Mouse (Mus musculus): ENCODE results near the gene Mob3b.

Gene Mob3b

DNA sequence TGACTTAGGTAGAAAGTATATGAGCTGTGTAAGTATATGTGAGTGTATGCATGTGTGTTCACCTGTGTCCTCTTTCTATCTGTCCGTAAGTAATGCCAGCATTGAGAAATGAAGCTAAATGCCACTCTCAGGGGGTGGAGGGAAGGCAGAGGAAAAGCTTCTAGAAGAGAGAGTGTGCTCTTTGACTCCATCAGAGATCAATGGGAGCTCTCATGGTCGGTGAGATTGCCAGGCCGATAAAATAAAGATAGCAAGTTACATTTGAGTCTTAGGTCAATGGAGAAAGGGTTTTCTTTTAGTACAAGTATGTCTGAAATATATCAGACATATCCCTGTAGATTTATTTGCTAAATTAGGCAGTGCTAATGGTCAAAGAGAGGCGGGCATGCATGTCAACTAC, 9.0 kb downstream of the Mob3b start:
- DNase-seq (ENCODE audit: low read depth, low spot score) = no peak

DNA sequence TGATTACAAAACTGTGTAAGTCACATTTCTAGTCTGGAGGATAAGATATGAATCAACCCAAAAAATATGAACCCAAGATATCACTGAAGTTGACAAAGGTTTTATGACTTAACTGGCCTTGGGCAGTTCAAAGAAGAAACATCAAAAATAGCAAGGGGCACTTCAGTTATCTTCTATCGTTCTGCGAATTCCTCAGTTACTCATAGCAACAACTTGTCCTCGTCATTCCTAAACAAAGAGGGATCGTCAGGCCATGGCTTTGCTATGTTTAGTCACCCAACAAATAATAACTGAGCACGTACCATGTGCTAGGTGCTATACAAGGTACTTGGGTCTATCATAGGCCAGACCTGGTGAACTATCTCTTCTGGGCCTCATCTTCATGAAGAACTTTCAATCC, 10.7 kb downstream of the Mob3b start:
- no peak for DNase-seq (ENCODE audit: low read depth, low spot score)

DNA sequence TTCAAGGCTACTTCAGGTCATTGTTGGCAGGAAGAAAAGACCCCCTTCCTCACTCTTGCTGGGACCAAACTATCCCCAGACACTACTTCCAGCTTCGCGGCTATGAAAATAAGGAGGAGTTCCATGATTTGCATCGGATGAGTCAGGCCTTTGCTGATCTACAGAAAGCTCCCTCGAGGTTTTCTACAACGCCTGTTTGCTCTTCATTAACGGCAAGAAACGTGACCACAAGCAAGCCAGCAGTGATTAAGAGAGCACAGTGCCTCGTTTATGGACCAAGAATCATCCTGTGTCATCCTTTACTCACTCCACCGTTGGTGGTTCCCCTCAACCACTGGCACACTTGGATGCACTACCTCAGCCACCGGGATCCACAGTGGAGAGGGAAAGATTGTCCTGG, 11.6 kb downstream of the Mob3b start:
- DNase-seq (ENCODE audit: low read depth, low spot score) = no peak

DNA sequence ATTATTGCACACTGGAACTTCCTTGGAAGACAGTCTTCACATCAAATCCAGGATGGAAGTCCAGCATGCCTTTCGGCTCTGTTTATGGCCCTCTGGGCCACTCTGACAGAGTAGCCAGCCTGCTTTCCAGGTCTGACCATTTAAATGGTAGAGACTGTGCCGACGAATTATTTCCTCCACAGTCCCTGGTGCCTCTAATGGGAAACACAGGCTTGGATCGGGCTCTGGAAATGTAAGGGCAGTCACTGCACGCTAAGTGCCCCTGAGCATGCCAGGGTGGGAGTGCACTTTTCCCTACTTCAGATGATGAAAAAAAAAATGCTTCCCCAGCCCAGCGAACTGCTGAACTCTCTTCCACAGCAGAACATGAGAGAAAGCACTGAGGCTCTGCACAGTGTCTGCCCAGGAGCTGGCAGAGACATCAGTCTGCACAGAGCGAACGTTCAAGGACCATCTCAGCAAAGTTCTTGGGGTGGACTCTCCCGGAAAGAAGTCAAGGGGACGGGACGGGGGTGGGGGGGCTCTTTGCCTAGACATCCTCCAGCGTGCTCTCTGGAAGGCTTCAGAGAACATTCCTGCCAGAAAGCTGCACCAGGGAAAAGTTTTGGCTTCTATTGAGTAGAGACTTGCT, 13.7 kb downstream of the Mob3b start:
- no peak for DNase-seq (ENCODE audit: low read depth, low spot score)

DNA sequence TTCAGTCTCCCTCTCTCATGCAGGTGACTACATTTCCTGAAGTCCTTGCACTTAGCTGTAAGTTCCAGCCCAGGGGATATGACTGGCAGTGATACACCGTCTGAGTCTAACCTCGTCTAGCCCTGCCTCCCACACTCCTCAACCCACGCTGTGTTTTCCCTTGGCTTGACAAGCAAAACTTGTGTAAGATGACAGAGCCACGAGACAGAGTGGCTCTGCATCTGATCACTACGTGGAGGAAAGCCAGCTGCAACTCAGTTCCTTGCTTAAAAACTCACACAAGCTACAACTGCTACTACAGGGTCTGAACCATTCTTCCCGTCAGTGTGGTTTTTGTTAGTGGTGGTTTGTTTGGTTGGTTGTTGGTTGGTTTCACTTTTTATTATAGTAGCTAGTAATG, 17.0 kb downstream of the Mob3b start:
- no peak for DNase-seq (ENCODE audit: low read depth, low spot score)

DNA sequence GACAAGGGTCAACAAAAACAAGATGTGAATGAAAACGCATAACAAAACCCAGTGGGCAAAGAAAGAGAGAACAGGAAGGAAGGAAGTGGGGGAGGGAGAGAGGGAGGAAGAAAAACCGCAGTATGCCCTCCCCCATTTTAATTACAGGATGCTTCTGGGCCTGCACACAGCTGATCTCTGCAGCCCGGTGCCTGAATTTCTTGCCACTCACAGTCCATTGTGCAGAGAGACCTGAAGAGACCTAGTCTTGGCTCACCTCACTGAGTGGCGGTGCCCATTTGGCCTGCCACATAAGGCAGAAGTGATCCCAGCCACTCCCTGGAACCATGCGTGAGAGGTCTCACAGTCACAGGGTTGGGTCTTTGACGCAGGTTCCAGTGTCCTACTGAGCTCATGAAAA, 19.2 kb downstream of the Mob3b start:
- no peak for DNase-seq (ENCODE audit: low read depth, low spot score)

DNA sequence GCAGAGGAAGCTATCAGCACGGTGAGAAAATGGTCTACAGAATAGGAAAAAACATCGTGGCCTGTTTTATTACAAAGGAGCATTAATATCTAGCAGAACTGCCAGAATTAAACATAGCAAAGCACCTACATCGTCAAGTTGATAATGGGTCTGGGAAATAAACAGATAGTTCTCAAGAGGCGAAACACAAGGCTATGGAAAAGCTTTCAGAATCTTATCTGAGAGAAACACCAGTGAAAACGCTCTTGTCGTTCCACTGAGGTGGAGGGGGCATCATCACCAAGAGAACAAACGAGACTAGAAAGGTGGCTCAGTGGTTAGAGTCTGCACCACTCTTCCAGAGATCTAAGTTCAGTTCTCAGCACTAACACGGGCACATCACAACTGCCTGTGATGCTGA, 20.3 kb downstream of the Mob3b start:
- DNase-seq (ENCODE audit: low read depth, low spot score) = no peak

DNA sequence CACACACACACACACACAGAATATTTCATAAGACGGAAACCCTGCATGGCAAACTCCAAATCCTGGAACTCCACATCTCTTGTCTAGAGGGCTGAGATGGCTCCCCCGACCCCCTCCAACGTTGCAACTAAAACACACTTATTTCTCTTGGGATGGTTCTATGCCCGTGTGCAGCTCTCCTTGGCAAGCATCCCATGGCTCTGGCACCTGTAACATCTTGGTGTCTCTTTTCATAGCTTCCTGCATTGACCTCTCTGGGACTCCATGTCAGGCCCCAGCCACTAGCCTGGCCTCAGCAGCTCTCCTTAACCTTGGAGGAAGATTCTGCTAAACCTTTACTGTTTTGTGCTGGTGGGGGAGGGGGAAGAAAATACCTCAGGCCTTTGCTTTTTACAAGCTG, 21.5 kb downstream of the Mob3b start:
- no peak for DNase-seq (ENCODE audit: low read depth, low spot score)

DNA sequence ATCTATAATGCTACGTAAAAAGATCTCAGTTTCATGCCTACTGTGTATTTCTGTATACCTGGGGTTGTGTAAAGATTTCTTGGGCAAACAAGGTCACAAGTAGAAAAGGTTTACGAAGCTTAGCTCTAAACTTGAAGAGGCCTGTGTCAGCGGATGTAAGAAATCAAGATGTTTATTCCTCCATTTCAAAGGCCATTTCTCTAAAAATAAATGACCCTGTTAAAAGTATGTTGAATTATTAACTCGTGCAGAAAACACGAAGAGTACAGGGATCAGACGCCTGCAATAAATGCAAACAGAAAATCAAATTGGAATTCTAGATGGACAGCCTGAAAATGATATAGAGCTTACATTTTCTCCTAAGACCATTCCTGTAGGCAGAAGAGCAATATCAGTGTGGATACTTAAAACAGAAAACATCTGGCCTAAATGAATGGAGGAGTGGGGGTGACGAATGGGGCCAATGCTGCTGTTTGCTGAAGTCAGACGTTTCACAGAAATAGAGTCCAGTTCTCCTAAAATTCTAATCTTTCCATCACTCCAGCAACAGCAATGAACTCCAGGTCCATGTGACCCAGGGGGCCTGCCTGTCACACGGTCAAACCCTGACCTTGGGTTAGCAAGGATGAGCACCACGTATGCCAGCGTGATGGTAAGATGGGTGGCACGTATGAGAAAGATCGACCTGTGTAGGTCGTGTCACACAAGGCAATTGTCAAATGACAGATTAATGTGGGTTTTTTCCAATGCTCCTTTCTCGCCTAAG, 22.3 kb downstream of the Mob3b start:
- DNase-seq (ENCODE audit: low read depth, low spot score) = no peak

DNA sequence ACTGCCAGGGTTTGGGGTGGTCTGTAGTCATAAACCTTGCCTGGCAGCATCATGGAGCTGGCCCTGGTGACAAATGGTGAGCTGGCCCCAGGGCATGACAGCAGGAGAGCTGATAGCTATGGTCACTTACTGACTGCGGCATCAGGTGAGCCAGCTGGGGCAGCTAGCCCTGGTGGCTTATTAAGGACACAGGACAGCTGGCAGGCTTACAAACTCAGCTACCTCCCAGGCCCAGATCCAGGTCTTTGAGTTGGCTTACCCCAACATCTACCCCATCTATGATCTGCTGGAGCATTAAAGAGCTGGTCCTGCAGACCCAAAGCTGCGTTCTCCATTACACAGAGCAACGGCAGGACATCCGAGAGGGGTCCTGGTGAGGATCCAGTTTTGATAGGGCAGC, 23.9 kb downstream of the Mob3b start:
- no peak for DNase-seq (ENCODE audit: low read depth, low spot score)

DNA sequence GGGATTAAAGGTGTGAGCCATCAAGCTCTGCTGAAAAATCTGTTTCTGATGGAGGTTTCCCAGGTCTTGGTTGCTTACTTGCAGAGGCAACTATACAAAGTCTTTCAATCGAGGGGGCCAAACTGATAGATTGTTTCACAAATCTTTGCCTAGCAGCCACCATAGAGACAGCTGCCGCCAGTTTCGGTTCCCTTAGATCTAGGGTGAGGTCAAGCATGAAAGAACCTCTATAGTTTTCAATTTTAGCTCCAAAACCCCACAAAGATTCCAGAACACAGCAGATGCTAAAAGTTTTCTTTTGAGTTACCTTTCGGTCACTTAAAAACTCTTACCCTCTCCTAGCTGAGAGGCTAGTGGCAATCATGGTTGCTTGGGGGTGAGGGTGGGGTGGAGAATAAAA, 25.7 kb downstream of the Mob3b start:
- no peak for DNase-seq (ENCODE audit: low read depth, low spot score)

DNA sequence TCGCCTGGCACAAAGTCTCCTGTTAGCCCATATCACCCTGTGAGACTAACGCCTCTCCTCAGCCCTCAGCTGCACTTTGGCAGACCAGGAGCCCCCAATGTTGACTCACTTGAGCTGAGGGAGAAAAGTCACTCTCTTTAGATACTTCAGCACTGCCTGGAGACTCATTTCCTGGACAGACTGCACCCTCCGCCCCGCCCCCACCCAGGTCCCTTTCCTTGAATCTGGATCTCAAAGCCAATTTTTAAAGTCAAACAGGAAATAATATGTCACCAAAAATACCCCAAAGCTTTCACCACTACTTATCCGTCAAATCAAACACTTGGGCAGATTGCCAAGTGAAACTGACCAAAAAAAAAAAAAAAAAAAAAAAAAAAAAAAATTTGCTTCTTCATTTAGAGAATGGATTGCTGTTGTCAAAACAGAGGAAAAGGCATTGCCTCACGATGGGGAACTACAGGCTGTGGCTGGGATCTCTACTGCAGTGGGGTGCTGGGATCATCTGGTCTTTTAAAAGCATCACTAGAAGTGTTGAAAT, 26.8 kb downstream of the Mob3b start:
- no peak for DNase-seq (ENCODE audit: low read depth, low spot score)

DNA sequence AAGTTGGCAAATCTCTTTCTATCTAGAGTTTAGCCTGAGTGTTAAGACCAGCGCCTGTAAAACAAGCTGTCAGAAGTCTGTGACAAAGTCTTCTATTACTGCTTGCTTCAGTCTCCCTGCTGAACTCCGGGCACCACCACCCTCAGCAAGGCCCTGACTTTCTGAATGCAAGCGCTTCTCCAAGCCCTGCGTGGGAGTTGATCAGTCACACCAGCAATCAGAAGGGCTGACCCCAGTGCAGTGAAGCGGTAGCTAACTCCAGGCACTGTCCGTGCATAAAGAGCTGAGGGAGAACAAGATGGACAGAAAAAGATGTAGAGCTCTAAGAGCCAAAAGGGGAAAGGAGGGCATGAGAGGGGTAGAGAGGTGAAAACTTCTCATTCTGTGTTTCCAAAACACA, 29.5 kb downstream of the Mob3b start:
- DNase-seq (ENCODE audit: low read depth, low spot score) = no peak

DNA sequence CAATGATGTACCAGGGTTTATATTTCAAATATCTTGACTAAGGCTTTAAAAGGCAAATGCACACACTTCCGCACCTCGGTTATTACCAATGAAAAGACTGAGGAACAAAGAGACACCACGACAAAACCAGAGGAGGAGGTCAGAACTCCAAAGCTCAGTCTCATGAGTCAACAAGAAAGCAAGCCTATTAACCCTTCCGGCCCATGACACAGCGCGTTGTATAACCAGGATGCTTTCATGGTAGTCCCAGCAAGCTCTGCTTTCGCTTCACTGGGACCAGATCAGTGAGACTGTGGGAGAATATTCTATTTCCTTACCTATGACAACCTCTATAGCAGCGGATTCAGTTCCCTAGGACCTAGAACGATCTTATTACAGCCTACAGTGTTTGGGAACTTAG, 30.5 kb downstream of the Mob3b start:
- DNase-seq (ENCODE audit: low read depth, low spot score) = no peak

DNA sequence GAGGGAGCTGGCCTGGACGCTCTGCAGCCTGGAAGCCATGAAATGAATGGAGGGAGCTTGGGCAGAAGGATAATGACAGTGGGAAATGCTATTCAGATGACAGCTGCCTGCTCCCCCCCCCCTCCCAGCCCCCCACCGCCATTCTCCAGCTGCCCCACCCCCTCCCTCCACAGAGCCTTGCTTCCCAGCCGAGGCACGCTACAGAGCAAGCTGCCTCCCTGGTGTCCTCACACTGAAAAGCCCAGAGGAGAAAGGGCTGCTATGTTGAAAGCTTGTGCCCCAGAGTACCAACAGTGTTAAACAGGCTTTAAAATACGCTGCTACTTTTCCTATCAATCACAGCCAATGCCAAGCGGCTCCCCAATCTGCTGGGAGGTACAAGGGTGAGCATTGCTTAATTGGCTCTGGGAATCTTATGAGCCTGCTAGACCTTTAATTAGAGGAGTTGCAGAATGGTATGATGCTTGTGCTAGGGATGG, 31.9 kb downstream of the Mob3b start:
- no peak for DNase-seq (ENCODE audit: low read depth, low spot score)

DNA sequence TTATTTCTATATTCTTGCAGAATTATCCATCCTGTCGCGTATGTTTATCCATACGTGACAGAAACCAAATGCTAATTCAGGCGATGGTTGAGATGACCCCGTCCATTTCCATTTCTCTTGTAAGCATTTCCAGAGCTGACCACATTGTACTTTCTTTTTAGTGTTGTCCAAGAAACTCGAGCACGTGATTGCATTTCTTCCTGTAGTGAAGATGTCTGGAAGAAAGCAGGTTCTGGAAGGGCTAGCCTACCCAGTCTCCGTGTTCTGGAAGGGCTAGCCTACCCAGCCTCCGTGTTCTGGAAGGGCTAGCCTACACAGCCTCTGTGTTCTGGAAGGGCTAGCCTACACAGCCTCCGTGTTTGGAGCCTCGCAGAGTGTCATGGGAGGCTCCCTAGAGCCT, 33.3 kb downstream of the Mob3b start:
- no peak for DNase-seq (ENCODE audit: low read depth, low spot score)

DNA sequence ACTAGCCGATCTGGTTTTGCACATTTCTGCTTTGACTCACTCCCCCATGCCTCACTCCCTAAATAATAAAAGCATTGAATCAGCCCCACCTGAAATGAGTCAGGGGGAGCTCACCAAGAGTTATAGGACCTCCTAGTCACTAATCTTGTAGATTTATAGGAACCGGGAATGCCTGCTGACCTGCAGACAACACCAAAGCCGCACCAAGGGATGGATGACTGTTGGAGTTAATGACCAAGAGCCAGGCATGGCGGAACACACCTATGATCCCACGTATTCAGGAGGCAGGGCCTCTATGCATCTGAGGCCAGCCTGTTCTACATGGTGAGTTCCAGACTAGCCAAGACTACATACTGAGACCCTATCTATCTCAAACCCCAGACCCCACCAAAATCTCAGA, 34.2 kb downstream of the Mob3b start:
- no peak for DNase-seq (ENCODE audit: low read depth, low spot score)

DNA sequence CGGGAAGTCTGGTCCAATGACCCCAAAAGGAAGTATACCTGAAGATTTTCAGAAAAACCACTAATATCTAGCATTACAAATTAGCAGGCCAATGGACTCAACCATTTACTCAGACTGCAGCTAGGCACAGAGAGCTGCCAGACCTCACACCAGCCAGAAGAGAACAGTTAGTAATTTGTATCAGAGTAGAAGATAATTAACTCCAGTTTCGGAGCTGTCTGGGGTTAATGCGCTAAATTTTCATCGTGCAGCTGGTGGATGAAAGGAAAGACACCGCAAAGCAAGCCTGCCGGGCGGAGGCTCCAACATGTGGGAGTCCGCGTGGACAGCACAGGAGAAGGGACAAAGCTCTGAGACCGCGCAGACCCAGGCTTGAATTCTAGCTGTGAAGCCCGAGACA, 36.2 kb downstream of the Mob3b start:
- DNase-seq (ENCODE audit: low read depth, low spot score) = no peak

DNA sequence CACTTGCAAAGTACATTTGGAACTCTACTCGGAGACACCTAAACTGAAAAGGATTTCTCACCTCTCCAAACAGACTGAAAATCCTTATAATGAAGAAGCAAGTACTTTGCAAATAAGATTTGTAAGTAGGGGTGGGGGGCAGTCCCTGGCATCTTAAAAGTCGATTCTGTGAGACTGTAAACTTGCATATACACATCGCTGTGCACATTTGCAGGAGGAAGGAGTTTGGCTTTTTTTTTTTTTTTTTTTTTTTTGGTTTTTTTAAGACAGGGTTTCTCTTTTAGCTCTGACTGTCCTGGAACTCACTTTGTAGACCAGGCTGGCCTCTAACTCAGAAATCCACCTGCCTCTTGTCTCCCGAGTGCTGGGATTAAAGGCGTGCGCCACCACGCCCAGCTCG, 36.7 kb downstream of the Mob3b start:
- DNase-seq (ENCODE audit: low read depth, low spot score) = no peak

DNA sequence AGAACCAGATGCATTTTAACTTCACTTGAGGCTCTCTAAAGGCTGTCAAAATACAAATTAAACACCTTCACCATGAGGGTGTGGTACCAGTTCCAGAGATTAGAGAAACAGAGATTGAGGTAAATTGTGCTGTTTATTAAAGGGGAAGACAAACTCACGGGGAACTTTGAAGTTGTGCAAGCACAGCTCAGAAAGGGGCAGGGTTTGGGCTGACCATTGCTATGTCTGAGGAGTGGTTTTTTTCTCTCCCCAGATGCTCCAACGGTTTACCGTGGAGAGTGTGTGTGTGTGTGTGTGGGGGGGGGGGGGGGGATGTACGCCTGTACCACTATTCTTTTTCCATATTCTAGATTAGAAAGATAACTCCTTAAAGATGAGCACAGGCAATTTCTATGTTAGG, 37.1 kb downstream of the Mob3b start:
- no peak for DNase-seq (ENCODE audit: low read depth, low spot score)

DNA sequence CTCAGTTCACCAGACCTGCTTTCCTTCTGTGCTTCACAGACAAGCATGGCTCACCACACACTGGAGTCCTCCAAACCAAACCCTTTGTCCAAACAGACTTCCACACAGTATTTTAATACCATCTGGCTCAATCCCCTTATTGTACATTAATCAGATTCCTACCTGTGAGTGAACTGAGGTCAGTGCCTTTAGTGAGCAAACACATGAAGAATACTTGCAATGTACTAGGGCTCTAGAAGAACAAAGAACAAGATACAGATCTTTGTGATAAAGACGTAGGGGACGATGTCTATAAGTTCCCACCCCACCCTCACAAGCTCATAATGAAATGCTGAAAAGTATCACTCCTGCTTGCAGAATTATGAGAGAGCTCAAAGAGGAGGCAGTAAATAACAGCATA, 38.4 kb downstream of the Mob3b start:
- no peak for DNase-seq (ENCODE audit: low read depth, low spot score)

DNA sequence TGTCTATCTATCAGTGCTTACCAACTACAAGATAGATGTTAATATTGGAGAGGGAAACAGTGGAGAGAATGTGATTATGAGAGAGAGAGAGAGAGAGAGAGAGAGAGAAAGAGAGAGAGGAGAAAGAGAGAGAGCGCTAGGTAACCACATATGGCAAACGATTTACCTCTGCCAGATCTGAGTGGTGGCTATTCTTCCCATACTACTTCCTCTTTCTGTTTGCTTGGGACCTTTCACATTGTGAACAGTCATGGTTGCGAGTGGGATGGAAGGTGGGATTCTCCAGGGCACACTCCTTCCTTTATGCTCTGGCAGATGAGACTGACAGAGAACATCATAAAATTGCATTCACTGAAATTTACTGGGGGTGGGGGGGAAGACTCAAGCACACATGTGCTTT, 40.1 kb downstream of the Mob3b start:
- no peak for DNase-seq (ENCODE audit: low read depth, low spot score)

DNA sequence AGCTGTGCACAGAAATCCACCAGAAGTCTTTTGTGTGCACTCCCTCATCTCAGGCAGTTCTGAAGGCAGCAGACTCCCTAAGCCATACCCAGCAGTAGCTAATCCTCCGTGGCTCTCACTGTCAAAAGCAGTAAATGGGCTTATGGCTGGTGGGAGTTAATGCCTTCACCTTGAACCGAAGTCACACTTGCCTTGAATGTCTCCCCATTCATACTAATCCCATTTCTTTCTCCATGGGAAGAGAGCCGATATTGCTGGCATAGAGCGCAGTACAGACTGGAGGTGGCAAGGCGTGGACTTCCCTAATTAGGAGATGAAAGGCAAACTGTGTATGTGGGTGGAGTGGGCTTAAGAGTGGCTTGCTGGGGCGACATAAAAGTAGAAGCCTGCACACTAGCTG, 41.4 kb downstream of the Mob3b start:
- no peak for DNase-seq (ENCODE audit: low read depth, low spot score)
